Mouse (Mus musculus): ENCODE measurements at regions not wholly inside any gene's neighbourhood (a gene's known extent, or its start where the extent isn't known, plus 50 kb on each side); places are given as distances from the start of the nearest gene placed in this dataset.

GRCm38 (mm10) chr15:93958086-93958485, 362.4 kb upstream of the Prickle1 start:
- no peak for DNase-seq

GRCm38 (mm10) chr15:93956801-93957200, 361.1 kb upstream of the Prickle1 start:
- no peak for DNase-seq

- no peak for DNase-seq
Observed at GRCm38 (mm10) chr15:93953548-93953947, 357.9 kb upstream of the Prickle1 start.

- DNase-seq, result no peak
Observed at GRCm38 (mm10) chr15:93950441-93950840, 354.8 kb upstream of the Prickle1 start.

GRCm38 (mm10) chr15:93948902-93949301, 353.2 kb upstream of the Prickle1 start:
- no peak for DNase-seq

GRCm38 (mm10) chr15:93943545-93943944, 347.9 kb upstream of the Prickle1 start:
- no peak for DNase-seq

GRCm38 (mm10) chr15:93932971-93933496, 337.3 kb upstream of the Prickle1 start:
- peak; percentile 38 for DNase-seq

- DNase-seq, result no peak
Observed at GRCm38 (mm10) chr15:93926842-93927241, 331.2 kb upstream of the Prickle1 start.

GRCm38 (mm10) chr15:93926262-93926661, 330.6 kb upstream of the Prickle1 start:
- DNase-seq, result no peak

GRCm38 (mm10) chr15:93921457-93922234, 326.0 kb upstream of the Prickle1 start:
- no peak for DNase-seq

GRCm38 (mm10) chr15:93920996-93921395, 325.3 kb upstream of the Prickle1 start:
- no peak for DNase-seq

GRCm38 (mm10) chr15:93919577-93919976, 323.9 kb upstream of the Prickle1 start:
- no peak for DNase-seq

GRCm38 (mm10) chr15:93916856-93917255, 321.2 kb upstream of the Prickle1 start:
- DNase-seq, result no peak

- no peak for DNase-seq
Observed at GRCm38 (mm10) chr15:93913462-93913861, 317.8 kb upstream of the Prickle1 start.

- no peak for DNase-seq
Observed at GRCm38 (mm10) chr15:93913041-93913440, 317.4 kb upstream of the Prickle1 start.

GRCm38 (mm10) chr15:93910981-93911431, 315.3 kb upstream of the Prickle1 start:
- no peak for DNase-seq

GRCm38 (mm10) chr15:93910158-93910557, 314.5 kb upstream of the Prickle1 start:
- no peak for DNase-seq

GRCm38 (mm10) chr15:93903671-93904603, 308.2 kb upstream of the Prickle1 start:
- no peak for DNase-seq

- DNase-seq, result no peak
Observed at GRCm38 (mm10) chr15:93882826-93883225, 287.1 kb upstream of the Prickle1 start.

GRCm38 (mm10) chr15:93881276-93881675, 285.6 kb upstream of the Prickle1 start:
- no peak for DNase-seq

GRCm38 (mm10) chr15:93880302-93880701, 284.6 kb upstream of the Prickle1 start:
- no peak for DNase-seq

GRCm38 (mm10) chr15:93879006-93879405, 283.3 kb upstream of the Prickle1 start:
- no peak for DNase-seq

- no peak for DNase-seq
Observed at GRCm38 (mm10) chr15:93876335-93876734, 280.6 kb upstream of the Prickle1 start.
